Mouse (Mus musculus) CD4-positive, CD25-positive, alpha-beta regulatory T cell, adult 2 months (primary cell): ENCODE data around the gene Treh.
"Not testable (repeated sequence)": the region's sequence is repeated elsewhere in the genome, so short reads cannot be mapped to it uniquely, and the experiment has no call there.

Source experiments
- DNase-seq: peaks from one replicate; pipeline ENCODE4 v3.0.0-alpha.2; 2012; ENCODE audit warnings: low read depth, low spot score

Treh gene

DNA sequence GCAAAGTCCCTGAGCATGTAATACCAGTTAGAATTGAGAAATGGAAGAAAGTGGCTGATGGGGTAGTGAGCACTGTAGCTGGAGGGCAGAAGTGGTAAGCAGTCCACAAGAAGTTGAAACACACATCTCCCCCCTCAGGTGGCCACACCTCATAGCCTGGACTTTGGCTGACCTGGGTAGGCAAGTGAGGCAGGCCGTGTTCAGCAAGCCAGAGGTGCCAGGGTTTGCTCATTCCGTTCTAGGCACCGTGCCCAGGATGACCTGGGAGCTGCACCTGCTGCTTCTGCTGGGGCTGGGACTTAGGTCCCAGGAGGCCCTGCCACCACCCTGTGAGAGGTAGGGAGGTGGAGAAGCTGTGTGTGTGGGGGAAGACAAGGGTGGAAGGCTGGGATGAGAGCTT, at the start of gene Treh:
Treh (plus strand) TSS at position 229 of the 400 bp plus-strand sequence.
- no peak for DNase-seq

DNA sequence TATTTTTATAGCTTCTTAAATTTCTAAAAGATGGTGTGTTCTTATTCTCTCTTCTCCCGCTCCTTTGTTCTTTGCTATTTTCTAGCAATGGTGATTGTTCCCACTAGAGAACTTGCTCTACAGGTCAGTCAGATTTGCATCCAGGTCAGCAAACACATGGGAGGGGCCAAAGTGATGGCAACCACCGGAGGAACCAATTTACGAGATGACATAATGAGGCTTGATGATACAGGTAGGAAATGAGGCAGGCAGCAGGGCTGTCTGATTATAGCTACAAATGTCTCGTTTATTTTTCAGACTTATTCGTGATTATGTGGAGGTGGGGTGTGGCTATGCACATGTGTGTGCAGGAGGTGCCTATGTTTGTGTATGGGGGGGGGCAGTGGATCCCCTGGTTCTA, 48.6 kb upstream of the Treh start:
- no peak for DNase-seq

DNA sequence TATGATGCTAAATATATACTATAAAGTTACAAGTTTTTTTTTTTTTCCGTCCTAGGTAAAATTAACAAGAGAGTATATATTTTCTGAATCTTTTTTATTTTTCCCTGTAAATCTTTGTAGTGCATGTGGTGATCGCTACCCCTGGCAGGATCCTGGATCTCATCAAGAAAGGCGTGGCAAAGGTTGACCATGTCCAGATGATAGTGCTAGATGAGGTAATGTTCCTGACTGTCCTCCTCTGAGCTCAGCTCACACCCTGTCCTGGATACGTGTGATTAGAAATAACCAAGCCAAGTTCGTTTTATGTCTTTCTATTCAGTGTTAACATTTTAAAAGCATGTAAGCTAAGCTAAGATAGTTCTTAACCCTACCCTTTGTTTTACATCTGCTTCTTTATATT, 46.8 kb upstream of the Treh start:
- DNase-seq, result no peak

DNA sequence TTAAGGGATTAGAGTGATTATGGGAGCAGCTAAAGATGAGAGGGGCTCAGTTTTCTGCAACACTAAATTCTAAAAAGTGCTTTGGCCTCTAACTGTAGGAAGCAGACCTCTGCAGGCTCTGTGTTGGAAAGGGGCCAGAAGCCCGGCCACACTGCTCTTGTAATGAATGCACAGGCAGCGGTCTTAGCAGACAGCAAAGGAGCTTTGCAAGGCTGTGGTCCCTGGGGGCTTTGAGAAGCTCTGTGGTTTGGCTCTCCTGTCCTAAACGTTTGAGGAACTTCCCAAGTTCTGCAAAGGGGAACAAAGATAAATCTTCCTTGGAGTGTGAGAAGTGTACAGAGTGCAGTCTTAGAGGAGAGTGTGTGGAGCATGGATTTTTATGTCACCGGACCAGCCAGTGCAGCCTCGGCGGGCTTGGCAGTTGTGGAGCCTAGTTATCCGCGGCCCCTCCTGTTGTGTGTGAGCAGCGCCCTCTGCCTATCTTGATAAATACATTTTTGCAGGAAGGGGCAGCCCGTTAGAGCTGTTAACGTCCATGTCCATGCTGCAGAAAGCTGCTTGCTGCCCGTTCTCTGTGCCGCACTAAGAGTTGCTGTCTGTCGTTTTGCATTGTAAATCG, 35.4 kb upstream of the Treh start:
- DNase-seq, result no peak

DNA sequence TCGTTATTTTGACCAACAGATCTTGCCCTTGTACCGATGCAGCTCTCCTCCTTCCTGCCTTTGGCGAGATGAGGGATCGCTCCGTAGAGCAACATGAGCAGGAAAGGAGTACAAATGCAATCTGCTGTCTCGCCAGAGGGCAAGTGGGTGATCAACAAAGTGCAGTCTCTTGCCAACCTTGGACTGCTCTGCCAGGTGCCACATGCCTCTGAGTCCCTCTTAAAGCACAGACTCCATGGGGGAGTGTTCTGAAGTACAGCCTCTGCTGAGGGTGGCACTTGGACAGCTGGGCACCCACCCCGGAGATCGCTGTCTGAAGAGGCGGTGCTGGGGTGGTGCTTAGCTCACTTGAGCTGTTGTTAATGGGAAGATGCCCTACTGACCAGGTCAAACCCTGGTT, 34.3 kb upstream of the Treh start:
- not testable (repeated sequence) for DNase-seq

DNA sequence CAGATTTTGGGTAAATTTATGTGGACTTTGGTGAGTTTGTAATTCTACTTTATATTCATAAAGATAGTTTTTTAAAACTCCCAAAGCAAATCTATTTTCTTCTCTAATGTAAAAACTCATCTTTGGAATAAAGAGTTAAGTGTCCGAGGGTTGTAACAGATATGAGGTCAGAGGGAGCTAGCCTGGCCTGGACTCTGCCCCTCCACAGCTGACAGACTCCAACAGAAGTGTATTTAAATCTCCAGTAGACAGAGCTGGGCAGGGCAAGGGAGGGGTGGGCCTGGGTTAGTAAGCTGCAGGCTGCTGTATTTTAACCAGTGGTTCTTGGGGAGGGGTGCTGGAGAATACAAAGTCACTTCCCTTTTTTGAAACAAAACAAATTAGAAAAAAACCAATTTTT, 33.0 kb upstream of the Treh start:
- not testable (repeated sequence) for DNase-seq

DNA sequence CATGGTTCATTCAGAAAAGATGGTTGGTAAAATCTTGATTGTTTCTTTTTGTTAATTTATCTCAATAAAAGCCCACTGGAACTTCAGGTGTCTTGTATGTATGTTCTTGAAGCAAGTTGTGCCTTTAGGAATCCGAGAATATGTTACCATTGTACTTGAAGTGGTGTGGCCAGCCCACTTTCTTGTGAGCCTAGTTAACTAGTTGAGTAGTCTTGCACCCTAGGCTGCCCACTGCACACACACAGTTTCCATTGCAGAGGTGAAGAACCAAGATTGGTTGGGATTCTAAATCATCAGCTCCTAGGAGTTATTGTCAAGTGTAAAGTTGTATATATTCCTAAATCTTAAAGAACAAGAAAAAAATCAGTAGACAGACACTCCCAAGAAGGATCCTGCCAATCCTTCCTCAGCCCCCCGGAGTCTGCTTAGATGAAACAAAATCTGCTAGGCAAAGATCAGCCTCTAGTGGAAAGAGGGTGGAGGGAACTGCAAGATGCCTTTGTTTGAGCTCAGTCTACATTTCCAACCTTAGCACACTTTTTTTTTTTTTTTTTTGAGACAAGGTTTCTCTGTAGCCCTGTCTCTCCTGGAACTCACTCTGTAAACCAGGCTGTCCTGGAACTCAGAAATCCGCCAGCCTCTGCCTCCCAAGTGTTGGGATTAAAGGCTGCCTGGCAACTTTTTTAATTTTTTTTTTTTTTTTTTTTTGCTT, 32.2 kb upstream of the Treh start:
- DNase-seq, result no peak

DNA sequence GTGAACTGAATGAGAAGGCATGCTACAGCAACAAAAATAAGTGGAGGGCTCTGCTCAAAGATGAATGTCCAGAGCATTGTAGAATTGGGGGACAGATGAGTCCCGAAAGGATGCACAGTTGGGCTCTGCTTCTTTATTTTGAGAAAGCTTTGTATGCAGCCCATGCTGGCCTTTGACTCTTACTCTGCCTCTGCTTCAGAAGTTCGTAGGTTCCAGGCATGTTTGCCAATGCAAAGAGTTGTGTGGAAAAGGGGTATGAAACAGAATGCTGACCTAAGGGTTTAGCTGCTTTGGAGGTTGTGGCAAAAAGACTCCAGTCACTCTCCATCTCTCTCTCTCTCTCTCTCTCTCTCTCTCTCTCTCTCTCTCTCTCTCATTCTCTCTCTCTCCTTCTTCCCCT, 31.4 kb upstream of the Treh start:
- DNase-seq, result no peak

DNA sequence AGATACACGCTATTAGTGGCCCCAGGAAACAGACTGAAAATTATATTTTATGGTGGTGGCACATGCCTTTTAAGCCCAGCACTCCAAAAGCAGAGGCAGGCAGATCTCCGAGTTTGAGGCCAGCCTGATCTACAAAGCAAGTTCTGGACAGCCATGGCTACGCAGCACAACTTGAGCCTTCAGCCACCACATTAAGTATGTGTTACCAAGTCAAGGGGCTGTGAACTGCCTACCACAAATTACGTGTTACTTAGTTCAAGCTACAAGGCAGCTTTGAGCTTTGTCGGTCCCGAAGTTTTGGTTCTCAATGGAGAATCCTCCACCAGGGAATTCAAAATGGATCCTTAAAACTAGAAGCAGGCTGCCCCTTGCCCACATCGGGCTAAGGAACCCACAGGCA, 29.9 kb upstream of the Treh start:
- no peak for DNase-seq

DNA sequence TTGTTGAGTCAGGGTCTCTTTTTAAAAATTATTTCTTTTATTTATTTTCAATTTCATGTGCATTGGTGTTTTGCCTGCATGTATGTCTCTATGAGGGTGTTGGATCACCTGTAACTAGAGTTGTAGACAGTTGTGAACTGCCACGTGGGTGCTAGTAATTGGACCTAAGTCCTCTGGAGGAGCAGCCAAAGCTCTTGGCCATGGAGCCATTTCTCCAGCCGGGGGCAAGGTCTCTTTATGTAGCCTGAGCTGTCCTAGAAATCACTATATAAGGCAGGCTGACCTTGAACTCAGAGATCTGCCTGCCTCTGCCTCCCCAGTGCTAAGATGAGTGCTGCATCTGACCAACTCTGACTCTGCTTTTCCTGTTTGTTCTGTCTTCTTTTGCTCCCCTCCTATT, 28.8 kb upstream of the Treh start:
- no peak for DNase-seq

DNA sequence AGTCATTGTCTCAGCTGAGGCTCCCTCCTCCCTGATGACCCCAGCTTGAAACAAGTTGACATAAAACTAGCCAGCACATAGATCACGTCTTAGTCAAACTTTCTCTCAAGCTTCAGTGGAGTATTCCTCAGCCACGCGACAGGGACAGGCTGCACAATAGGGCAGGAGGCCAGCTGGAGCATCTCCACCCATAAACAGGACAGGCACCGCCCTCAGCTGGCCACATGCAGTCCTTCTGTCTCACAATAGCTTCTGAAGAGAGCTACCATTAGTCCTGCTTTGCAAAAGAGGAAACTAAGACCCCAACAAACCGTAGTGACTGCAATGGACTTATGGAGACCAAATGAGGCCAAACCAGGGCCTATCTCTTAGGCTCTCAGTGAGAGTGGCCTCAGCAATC, 27.6 kb upstream of the Treh start:
- DNase-seq, result no peak

DNA sequence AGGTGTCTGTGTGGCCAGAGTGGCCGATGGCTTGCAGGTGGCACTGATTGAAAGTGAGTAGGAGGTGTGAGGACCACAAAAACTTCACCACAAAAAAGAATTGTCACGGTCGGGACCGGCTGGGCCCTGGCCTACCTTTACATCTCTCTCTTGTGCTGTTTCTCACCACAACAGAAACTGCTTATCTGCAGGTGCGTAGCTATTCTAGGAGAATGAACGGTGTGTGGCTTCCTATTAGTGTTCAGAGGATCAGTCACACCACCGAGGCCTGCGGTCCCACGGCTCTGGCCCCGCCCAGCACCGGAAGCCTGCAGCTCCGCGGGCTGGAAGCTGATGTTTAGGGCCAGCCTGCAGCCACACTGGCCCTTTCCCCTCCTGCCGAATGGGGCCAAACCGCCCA, 27.1 kb upstream of the Treh start:
- peak; percentile 85 for DNase-seq

DNA sequence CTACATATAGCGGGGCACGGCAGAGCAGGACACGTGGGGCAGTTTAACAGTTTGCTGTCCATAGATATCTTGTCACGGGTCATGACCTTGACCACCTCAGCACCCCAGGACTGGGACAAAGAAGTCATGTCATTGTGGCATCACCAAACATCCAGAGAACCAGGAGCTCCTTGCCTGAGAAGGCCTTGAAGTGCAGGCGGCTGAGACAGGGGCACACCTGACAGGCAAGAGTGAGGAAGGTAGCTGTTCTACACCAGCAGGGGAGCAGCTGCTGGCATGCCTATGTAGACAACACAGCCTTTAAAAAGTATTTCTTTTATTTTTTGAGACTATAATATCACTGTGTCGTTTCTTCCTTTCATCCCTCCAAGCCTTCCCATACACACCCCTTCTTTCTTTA, 26.7 kb upstream of the Treh start:
- DNase-seq, result peak; percentile 55

DNA sequence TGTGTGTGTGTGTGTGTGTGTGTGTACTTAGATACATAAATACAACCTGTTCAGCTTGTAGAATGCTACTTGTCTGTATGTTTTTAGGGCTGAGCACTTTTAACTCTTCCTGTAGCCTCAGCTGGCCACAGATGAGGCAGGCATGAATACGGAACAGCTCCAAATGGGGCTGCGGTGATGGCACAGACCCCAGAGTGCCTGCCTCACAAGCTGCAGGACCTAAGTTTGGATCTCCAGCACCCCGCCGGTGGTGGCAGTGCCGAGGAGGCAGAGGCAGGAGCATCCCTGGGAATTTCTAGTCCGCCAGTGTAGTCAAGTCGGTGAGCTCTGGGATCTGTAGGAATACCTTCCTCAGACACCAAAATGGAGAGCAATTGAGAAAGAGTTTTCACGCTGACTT, 26.0 kb upstream of the Treh start:
- no peak for DNase-seq

DNA sequence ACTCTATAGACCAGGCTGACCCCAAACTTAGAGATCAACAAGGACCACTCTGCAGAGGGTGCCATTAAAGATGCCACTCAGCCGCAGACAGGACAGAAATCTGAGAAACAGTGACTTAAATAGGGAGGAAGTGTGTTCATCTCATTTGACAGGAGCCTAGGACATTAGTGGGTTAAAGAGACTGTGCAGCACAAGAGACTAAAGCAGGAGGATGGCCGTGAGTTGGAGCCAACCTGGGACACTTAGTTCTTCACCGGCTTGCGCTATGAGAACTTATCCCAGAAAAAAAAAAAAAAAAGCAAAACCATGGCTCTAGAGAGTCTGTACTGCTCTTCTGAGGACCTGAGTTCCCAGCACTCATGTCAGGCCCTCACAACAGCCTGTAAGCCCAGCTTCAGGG, 25.4 kb upstream of the Treh start:
- DNase-seq, result no peak

DNA sequence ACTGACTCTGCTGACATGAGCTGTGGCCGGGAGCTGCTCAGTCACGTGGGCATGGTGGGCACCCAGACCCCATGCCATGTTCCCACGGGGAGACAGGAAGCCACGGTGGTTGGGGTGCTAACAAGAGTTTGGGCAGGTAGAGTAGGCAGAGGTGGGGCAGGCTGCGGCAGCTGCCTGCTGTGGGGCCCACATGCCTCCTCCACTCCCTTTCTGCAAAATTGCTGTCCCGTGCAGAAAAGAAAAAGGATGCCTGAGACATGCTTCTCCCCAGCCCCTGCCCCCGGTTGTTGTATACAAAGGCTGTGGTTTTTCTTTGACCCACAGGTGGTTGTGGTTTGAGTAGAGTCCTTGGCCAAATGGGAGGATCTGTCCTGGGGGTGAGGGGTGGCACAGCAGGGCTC, 24.2 kb upstream of the Treh start:
- peak; percentile 46 for DNase-seq

DNA sequence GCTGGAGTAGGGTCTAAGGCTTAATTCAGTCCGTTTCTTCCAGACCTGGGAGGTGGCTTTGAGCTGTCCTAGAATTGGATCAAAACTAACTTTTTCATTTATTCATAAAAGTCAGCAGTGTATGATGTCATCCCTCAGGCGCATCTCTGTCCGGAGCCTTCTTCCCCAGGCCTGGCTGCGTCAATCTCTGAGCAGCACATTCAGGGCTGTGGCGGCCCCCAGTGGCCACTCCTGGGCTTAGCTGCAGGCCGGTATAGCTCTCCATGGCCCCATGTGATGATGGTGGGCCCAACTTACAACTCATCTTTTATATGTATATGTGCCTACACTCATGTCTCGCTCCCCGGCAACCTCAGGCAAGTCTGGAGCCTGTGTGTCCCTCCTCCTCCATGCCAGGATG, 21.0 kb upstream of the Treh start:
- DNase-seq, result peak; percentile 85

DNA sequence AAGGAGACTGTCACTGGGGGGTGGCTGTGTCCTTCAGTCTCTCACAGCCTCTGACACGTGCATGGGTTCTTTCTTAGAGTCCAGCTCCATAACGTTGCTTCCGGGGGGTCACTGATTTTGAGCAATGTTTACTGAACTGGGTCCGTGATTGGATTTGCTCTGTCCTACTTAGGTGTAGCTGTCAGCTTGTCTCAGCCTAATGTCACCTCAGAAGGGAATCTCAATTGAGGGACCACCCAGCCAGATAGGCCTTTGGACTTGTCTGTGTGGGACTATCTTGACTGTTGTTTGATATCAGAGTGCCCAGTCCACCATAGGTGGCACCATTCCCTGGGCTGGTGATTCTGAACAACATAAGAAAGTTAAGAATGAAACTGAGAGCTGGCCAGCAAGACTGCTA, 19.1 kb upstream of the Treh start:
- no peak for DNase-seq

DNA sequence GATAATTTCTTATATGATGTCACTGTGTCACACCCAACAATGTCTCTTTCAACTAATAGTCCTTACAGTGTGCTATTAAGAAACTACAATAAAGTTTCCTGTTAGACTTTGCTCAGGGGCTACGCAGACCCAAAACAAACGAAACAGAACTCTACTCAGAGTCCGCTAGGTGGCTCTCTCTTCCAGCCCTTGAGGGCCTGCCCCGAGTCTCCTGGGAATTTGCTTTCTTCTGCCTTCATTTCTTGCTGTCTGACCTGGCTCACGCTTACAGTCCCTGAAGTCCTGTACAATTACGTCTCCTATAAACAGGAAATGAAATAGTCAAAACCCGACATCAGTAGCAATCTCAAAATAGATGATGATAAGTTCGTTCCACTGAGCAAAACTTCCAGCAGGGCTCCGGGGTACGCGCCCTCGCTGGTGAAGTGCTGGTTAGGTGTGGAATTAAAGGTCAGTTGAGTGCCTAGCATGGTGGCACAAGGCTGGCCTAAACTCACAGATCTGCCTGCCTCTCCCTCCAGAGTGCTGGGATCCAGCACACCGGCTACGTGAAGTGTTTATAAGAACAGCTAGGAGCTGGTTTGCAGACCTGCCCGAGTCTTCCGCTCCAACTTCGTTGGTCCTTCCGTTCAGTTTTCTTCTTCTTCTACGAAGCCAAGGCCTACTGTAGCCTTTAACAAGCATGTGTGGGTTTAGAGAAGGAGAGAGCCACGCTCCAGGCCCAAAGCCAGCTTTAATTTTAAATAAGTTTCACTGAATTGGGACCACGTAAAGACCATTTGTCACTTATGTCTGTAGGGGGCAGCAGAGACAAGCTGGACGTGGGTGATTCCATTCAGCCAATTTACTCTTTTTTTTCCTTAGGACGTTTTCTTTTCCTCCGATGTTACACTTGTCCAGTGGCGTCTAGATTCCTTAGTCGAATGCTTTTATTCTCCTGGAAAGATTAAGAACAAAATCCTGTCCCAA, 17.7 kb upstream of the Treh start:
- DNase-seq, result peak; percentile 78

DNA sequence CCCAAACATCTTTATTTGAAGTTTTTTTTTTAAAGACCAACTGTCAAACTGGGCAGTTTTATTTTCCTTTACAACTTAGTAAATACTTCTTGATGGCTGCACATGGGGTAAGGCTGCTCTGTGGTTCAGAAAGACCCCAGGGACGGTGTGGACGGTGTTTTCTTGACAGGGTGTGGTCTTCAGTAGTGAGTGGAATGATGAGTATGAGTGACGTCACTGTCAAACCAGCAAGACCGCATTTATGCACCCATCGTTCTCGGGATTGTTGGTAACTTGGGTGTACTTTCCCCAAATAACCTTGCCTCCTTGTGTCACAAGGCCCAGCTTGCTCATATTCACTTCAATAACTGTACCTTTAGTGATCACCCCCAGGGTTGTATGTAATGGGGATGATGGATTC, 9.3 kb upstream of the Treh start:
- no peak for DNase-seq

DNA sequence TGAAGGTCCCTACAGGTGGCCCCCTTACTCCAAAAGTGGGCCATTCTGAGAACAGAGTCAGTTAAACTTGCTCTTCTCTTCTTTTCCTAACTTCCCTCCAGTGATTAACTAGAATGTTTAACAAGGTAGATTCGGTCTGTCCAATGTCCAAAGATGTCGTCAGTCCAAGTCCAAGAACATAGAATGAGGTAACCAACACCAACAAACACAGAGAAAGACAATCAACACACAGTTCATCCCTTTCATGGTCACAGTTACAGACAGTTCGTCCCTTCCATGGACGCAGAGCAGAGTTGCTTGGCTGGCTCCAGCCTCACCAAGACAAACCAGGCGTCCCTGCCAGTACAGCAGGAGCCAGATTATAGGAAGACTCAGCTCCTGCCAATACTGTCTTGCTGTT, 1.6 kb upstream of the Treh start:
- DNase-seq, result no peak

DNA sequence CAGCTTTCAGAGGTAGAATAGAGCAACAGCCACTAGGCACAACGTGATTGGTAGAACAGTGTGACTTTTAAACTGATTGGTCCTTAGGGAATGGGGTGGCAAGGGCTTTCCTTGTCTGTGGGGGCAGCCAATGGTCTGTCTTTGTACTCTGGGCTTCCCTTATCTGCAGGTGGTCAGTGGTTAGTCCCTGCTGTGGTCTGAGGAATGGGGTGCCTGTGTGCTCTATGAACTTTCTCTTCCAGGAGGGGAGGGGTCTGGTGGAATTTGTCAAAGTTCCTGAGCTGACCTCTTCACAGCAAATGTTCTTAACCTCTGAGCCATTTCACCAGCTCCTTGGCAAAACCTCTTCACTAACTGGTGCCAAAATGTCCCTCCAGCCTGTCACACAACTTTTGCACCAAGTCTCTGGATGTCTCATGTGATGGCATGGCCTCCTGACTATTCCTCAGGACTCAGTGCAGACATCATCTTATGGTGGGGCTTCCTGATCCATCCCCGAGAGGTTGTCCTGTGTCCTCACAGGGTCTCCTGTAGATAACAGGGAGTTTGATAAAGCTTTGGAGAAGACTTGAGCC, 655 bp upstream of the Treh start:
- no peak for DNase-seq
